Mouse (Mus musculus) embryonic facial prominence, embryonic 10.5 days (tissue): Measurements from ENCODE around the gene Mmel1. TPM values are rescaled to one million over a fixed set of nuclear protein-coding genes. Genes with fewer than 3 reads are reported as not detected.
A peak's percentile ranks its signal among the peaks of the same experiment; 100 is the strongest.

ENCODE experiments used
- DNase-seq: peaks from one replicate; pipeline ENCODE4 v3.0.0-alpha.2; 2017; ENCODE audit warnings: low spot score
- H3K27ac ChIP-seq: fragments of 300-500 bp; sonication (generic); replicated peaks from 2 replicates; pipeline ENCODE4 v1.5.1; 2016; ENCODE audit warnings: mild to moderate bottlenecking
- H3K27me3 ChIP-seq: fragments of 300-500 bp; sonication (generic); replicated peaks from 2 replicates; pipeline ENCODE4 v1.6.1; 2016; ENCODE audit warnings: low read depth, mild to moderate bottlenecking; ENCODE audit not compliant: poor library complexity, severe bottlenecking
- H3K36me3 ChIP-seq: fragments of 300-500 bp; sonication (generic); replicated peaks from 2 replicates; pipeline ENCODE4 v1.6.1; 2016; ENCODE audit warnings: mild to moderate bottlenecking, moderate library complexity
- H3K4me1 ChIP-seq: fragments of 300-500 bp; sonication (generic); 2 replicates; pipeline ENCODE4 v1.6.1; 2016
- H3K4me3 ChIP-seq: fragments of 300-500 bp; sonication (generic); 2 replicates; pipeline ENCODE4 v1.5.1; 2016; ENCODE audit warnings: mild to moderate bottlenecking, moderate library complexity
- H3K9me3 ChIP-seq: fragments of 300-500 bp; sonication (generic); 2 replicates; pipeline ENCODE4 v1.6.1; 2016; ENCODE audit warnings: mild to moderate bottlenecking
- WGBS: fragments of 180-500 bp; shearing (Covaris S2); methylation state at CpG from one replicate; pipeline ENCODE4 v1.1.7; 2016; 5-methylcytosine and 5-hydroxymethylcytosine counted together
- polyA plus RNA-seq: library from polyadenylated mRNA; unstranded; fragments of >200 nt; fragmentation: Nextera tagmentation; extraction: Ambion mirVana; gene quantifications from 2 replicates; pipeline ENCODE4 v1.2.1, GENCODE M21; 2016

The Mmel1 gene
- polyA plus RNA-seq, 1 experiment from 2014 or later: 0.34 TPM

GRCm38 (mm10) chr4:154897676-154898465 is 28.5 kb downstream of the Mmel1 start:
- Histone ChIP-seq H3K4me1 (peaks cover 40% of the 10 kb centered on the region), H3K27me3 (peaks cover 24% of the 10 kb centered on the region), H3K36me3 (no peaks in the 10 kb centered on the region; the same call in 1 of the 2 replicates), H3K9me3 (0 out of 2 replicates have a peak, but pooled peaks cover 3% of the 10 kb centered on the region), H3K27ac (peak overlapping the region; percentile 81), H3K4me3 (peak overlapping the region; percentile 69)
- no peak for DNase-seq
- WGBS: 69% methylated on average over 6 of the region's 6 CpGs

- Histone ChIP-seq H3K27me3 (peaks cover 24% of the 10 kb centered on the region), H3K9me3 (0 out of 2 replicates have a peak, but pooled peaks cover 3% of the 10 kb centered on the region), H3K36me3 (no peaks in the 10 kb centered on the region; the same call in 1 of the 2 replicates), H3K4me1 (peaks cover 40% of the 10 kb centered on the region), H3K27ac (peak within 1 kb of the TSS; percentile 81), H3K4me3 (peak within 1 kb of the TSS; percentile 69)
- DNase-seq: peak; percentile 94
- 3% methylated on average over 43 of the region's 43 CpGs for WGBS
Observed at GRCm38 (mm10) chr4:154898506-154899446, 29.4 kb downstream of the Mmel1 start, which contains the start of gene Fam213b. Gene Fam213b, minus strand, starts transcription at chr4:154899135.

- no peak for DNase-seq
- H3K4me1 ChIP-seq: peaks cover 43% of the 10 kb centered on the region
- H3K9me3 ChIP-seq: 0 out of 2 replicates have a peak, but pooled peaks cover 3% of the 10 kb centered on the region
- H3K27ac ChIP-seq: no peak overlapping the region
- H3K4me3 ChIP-seq: no peak overlapping the region
- peaks cover 9% of the 10 kb centered on the region; the same call in 1 of the 2 replicates for H3K27me3 ChIP-seq
- no peaks in the 10 kb centered on the region for H3K36me3 ChIP-seq
- WGBS: 84% methylated on average over 2 of the region's 2 CpGs
Observed at GRCm38 (mm10) chr4:154902371-154902770, 33.0 kb downstream of the Mmel1 start.

- no peaks in the 10 kb centered on the region for H3K36me3 ChIP-seq
- 0 out of 2 replicates have a peak, but pooled peaks cover 3% of the 10 kb centered on the region for H3K9me3 ChIP-seq
- H3K4me3 ChIP-seq: peak overlapping the region; percentile 64
- H3K4me1 ChIP-seq: peaks cover 28% of the 10 kb centered on the region
- peak overlapping the region; percentile 86 for H3K27ac ChIP-seq
- 1% methylated on average over 16 of the region's 16 CpGs for WGBS
- no peaks in the 10 kb centered on the region for H3K27me3 ChIP-seq
- DNase-seq: peak; percentile 89
Observed at GRCm38 (mm10) chr4:154904185-154905071, 35.0 kb downstream of the Mmel1 start.

GRCm38 (mm10) chr4:154907833-154908232 is 38.4 kb downstream of the Mmel1 start:
- no peaks in the 10 kb centered on the region for H3K9me3 ChIP-seq
- no peak overlapping the region for H3K4me3 ChIP-seq
- no peaks in the 10 kb centered on the region for H3K36me3 ChIP-seq
- 51% methylated on average over 17 of the region's 17 CpGs for WGBS
- H3K27me3 ChIP-seq: no peaks in the 10 kb centered on the region
- H3K27ac ChIP-seq: peak overlapping the region; percentile 58
- H3K4me1 ChIP-seq: peaks cover 40% of the 10 kb centered on the region
- peak; percentile 81 for DNase-seq

- WGBS: 88% methylated on average over 5 of the region's 5 CpGs
- H3K27me3 ChIP-seq: no peaks in the 10 kb centered on the region
- H3K4me1 ChIP-seq: peaks cover 40% of the 10 kb centered on the region
- no peak for DNase-seq
- H3K9me3 ChIP-seq: no peaks in the 10 kb centered on the region
- H3K4me3 ChIP-seq: no peak overlapping the region
- H3K27ac ChIP-seq: no peak overlapping the region
- H3K36me3 ChIP-seq: no peaks in the 10 kb centered on the region
Observed at GRCm38 (mm10) chr4:154908490-154908889, 39.1 kb downstream of the Mmel1 start.

GRCm38 (mm10) chr4:154910606-154911522 is 41.5 kb downstream of the Mmel1 start:
- H3K27me3 ChIP-seq: no peaks in the 10 kb centered on the region
- DNase-seq: no peak
- H3K9me3 ChIP-seq: no peaks in the 10 kb centered on the region
- WGBS: 19% methylated on average over 15 of the region's 15 CpGs
- H3K27ac ChIP-seq: peak overlapping the region; percentile 65
- H3K4me1 ChIP-seq: peaks cover 21% of the 10 kb centered on the region
- peak overlapping the region; percentile 29 for H3K4me3 ChIP-seq
- no peaks in the 10 kb centered on the region for H3K36me3 ChIP-seq

GRCm38 (mm10) chr4:154911644-154912043 is 42.3 kb downstream of the Mmel1 start:
- WGBS: 74% methylated on average over 2 of the region's 2 CpGs

GRCm38 (mm10) chr4:154913845-154914244 is 44.5 kb downstream of the Mmel1 start:
- Histone ChIP-seq H3K27me3 (no peaks in the 10 kb centered on the region), H3K27ac (no peak overlapping the region), H3K9me3 (no peaks in the 10 kb centered on the region), H3K4me3 (no peak overlapping the region), H3K4me1 (peaks cover 16% of the 10 kb centered on the region), H3K36me3 (no peaks in the 10 kb centered on the region)
- no peak for DNase-seq
- 92% methylated on average over 3 of the region's 3 CpGs for WGBS

More at GRCm38 (mm10) chr4:154911644-154912043, 42.3 kb downstream of the Mmel1 start:
- Histone ChIP-seq H3K4me1 (peaks cover 21% of the 10 kb centered on the region), H3K27me3 (no peaks in the 10 kb centered on the region), H3K4me3 (no peak overlapping the region), H3K27ac (peak overlapping the region; percentile 65; the same call in 1 of the 2 replicates), H3K9me3 (no peaks in the 10 kb centered on the region), H3K36me3 (no peaks in the 10 kb centered on the region)
- no peak for DNase-seq

GRCm38 (mm10) chr4:154914252-154914651 is 44.9 kb downstream of the Mmel1 start:
- no peaks in the 10 kb centered on the region for H3K9me3 ChIP-seq
- WGBS: 91% methylated on average over 4 of the region's 4 CpGs
- no peak for DNase-seq
- no peak overlapping the region for H3K4me3 ChIP-seq
- no peaks in the 10 kb centered on the region for H3K36me3 ChIP-seq
- no peak overlapping the region for H3K27ac ChIP-seq
- H3K27me3 ChIP-seq: no peaks in the 10 kb centered on the region
- H3K4me1 ChIP-seq: peaks cover 16% of the 10 kb centered on the region

- no peak for DNase-seq
- H3K9me3 ChIP-seq: no peaks in the 10 kb centered on the region
- H3K36me3 ChIP-seq: no peaks in the 10 kb centered on the region
- peaks cover 16% of the 10 kb centered on the region for H3K4me1 ChIP-seq
- no peak overlapping the region for H3K4me3 ChIP-seq
- 78% methylated on average over 3 of the region's 3 CpGs for WGBS
- H3K27me3 ChIP-seq: no peaks in the 10 kb centered on the region
- H3K27ac ChIP-seq: no peak overlapping the region
Observed at GRCm38 (mm10) chr4:154914707-154915106, 45.3 kb downstream of the Mmel1 start.
